Mouse (Mus musculus): ENCODE data around the gene Cdhr4. TPM values are rescaled to one million over a fixed set of nuclear protein-coding genes. Genes with fewer than 3 reads are reported as not detected.

Cdhr4 gene
- 1 to 10 TPM; 2.6 to 4.2 TPM for total RNA-seq (2023)

DNA sequence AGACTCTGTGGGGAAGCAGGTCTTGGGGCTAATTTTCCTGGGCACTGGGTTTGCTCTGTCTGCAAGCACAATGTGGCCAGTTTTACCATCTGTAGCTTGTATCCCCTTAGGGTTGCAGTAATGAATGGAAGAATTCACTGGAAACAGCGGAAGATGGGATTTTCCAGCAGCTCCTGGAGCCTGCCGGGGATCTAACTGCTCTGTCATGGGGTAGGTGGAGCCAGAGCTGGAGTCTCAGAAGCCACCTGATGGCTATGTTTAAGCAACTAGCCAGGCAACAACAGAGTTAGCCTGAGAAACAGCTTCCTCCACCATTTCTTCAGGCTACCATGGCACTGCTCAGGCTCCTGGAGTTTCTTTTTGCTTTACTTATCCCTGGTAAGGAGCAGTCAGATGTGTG is at the start of gene Cdhr4:
Gene Cdhr4 (plus strand): TSS at position 301 of the 400 bp plus-strand sequence.

DNA sequence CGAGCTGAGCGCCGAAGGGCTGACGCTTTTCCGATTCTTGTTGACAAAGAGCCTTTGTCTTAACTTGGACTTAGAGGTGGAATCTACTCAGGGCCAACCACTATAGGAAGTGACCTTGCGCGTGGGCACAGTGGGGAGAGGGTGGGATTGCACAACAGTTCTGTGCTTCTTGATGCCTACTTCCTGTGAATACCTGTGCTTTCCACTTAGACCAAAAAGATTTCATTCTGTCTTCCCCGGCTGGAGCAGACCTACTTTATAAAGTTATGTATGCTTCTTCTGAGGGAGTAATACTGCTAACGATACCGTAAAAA is 42.4 kb upstream of the Cdhr4 start, which contains the start of gene Traip:
Gene Traip (plus strand): TSS at position 215 of the 314 bp plus-strand sequence.

DNA sequence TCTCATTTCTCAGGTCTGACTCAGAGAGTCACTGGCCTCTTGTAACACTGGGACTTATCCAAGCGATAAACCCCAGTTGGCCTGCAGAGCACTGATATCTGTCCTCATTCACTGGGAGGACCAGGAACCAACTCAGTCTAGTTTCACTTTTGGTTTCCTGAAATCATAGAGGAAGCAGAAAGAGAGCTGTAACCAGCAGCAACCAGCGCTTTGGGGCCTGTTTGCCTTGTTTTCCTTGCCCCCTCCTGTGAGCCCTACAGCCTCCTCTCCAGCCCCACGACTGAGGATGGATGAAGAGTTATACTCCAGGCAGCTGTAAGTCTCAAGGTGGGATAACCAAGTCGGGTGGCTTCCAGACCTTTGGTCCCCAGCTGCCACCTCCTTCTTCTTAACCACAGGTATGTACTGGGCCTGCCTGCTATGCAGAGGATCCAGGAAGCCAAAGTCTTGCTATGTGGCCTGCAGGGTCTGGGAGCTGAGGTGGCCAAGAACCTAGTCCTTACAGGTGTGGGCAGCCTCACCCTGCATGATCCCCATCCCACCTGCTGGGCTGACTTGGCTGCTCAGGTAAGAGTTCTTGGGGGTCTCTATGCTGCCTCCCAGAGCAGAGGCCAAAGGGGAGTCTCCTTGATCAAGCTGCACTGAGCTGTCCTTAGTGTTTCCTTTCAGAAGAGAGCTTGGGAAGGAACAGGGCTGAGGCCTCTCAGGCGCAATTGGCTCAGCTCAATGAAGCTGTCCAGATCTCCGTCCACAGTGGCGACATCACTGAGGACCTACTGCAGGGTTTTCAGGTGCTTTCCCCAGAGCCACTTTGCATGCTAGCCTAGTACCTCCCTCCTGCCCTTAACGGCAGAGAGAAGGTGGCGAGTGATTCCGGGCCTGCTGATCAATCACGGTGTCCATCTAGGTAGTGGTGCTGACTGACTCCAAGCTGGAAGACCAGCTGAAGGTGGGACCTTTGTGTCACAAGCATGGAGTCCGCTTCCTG is 16.6 kb upstream of the Cdhr4 start, which contains the start of gene Uba7:
Gene Uba7 (plus strand): TSS at position 107 of the 988 bp plus-strand sequence.

GRCm38 (mm10) chr9:107982681-107983346 is 9.5 kb upstream of the Cdhr4 start, which contains the start of gene Gm20661:
Gene Gm20661, plus strand, starts transcription at chr9:107983058.

DNA sequence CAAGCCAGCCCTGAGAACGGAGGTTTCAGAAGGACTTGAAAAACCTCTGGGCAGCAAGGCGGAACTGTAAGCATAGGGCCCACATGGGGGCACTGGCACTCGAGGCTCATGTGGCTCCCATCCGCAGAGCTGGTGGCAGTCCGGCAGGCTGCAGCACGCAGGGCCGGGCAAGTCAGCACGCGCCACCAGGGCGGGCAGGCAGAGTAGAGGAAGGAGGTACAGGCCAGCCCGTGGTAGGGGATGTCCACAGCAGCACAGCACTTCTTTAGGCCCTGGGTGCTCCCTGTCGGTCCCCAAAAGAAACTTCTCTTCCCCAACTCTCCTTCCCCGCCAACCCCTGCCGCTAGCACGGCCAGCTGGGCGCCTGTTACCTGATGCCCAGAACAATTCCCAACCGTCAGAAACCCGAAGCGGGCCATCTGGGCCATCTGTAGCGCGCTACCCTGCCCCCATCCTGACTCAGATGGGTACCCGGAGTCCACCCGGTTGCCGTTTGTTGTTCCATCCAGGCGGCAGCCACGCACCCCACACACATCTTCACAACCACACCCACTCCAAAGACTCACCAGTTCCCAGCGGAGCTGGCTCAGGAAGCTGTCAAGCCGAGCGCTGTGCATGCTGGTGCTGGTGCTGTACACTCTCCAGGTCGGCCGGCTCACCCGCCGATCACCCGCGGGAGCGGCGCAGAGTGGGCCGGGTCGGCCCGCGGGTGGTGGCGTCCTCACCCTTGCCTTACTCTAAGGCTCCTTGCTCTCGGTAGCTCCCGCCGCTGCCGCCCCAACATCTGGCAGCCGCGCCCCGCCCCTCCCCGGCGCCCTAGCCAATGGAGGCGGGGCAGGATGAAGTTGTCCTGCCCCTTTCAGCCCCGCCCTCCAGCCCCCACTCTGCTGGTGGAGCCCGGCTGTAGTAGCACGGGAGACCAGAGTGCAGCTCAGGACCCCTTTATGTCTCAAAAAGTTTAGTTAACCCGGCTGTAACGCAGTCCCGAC is 6.9 kb upstream of the Cdhr4 start, which contains the start of gene Inka1:
Gene Inka1 (minus strand): TSS at position 749 of the 989 bp plus-strand sequence.

GRCm38 (mm10) chr9:107996049-107996448 is 3.8 kb downstream of the Cdhr4 start, which contains the start of gene Gm20662:
Gene Gm20662, plus strand, starts transcription at chr9:107996349.

DNA sequence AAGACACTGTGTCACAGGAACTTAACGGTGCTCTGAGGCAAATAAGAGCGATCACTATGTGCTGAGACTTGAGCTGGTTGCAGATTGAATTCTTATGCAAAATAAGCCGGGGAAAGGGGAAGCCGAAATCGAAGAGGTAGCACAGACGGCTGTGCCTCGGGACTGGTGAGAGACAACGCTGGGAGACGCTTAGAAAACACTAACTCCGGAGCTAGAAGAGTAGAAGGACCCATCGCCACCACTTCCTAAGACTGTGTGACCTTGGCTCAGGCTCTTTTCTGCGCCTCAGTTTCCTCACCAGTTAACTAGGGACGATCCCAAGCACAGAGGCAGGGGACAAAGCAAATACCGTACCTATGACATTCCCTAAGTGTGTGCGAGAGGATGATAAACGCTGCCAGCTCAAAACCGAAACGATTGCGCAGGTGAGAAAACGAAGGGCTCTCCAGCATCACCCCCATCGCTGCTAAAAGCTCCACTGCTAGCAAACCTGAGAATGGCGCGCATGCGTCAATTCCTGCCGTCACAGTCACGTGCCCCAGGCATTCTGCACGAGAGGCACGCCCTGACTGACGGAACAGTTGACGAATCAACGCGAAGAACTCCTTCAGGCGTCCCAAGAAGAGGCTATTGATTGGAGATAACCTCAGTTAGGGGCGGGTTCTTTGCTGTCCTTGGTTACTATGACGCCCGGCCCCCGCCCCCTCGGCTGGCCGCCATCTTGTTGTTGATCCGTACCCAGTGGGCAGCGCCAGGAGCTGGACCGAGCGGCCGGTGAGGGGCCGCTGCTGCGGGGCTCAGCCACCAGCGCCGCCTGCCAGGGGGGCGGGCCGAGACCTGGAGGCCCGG is 9.8 kb downstream of the Cdhr4 start, which contains the start of gene Ip6k1:
Gene Ip6k1 (plus strand): TSS at position 580 of the 849 bp plus-strand sequence.

GRCm38 (mm10) chr9:108049016-108049455 is 56.7 kb downstream of the Cdhr4 start, which contains the start of gene Gmppb:
Gene Gmppb, plus strand, starts transcription at chr9:108049242.

Other genes with a start within 250 kb of the Cdhr4 start
- gene Rbm5, start 221.5 kb upstream of the Cdhr4 start, total RNA-seq (2023): 100 to 1,000 TPM; 261 to 285 TPM
- 100 to 1,000 TPM; 129 to 140 TPM for gene Rbm6, start 119.3 kb upstream of the Cdhr4 start, total RNA-seq (2023)
- 10 to 100 TPM; 17.0 to 19.9 TPM for gene Mon1a, start 104.3 kb upstream of the Cdhr4 start, total RNA-seq (2023)
- gene Mst1r, start 85.6 kb upstream of the Cdhr4 start, total RNA-seq (2023): 1 to 10 TPM in 1 of 2 experiments, not detected in 1; 1.5 TPM
- gene Actl11, start 64.0 kb upstream of the Cdhr4 start, total RNA-seq (2023): not detected
- gene Camkv, start 56.8 kb upstream of the Cdhr4 start, total RNA-seq (2023): not detected
- gene Traip, start 42.4 kb upstream of the Cdhr4 start, total RNA-seq (2023): 10 to 100 TPM in 1 of 2 experiments, 1 to 10 TPM in 1; 9.4 to 14.3 TPM
- gene Uba7, start 17.0 kb upstream of the Cdhr4 start, total RNA-seq (2023): 100 to 1,000 TPM; 189 to 213 TPM
- gene Gm20661, start 9.4 kb upstream of the Cdhr4 start, total RNA-seq (2023): under 1 TPM in 1 of 2 experiments, not detected in 1; 0.89 TPM
- gene Inka1, start 6.6 kb upstream of the Cdhr4 start, total RNA-seq (2023): 1 to 10 TPM; 1.3 to 3.3 TPM
- gene Gm20662, start 3.9 kb downstream of the Cdhr4 start, total RNA-seq (2023): under 1 TPM in 1 of 2 experiments, not detected in 1; 0.35 TPM
- gene Ip6k1, start 10.0 kb downstream of the Cdhr4 start, total RNA-seq (2023): 100 to 1,000 TPM; 141 to 144 TPM
- 10 to 100 TPM; 18.2 to 19.6 TPM for gene Gmppb, start 56.7 kb downstream of the Cdhr4 start, total RNA-seq (2023)
- 1 to 10 TPM; 6.5 to 7.5 TPM for gene Amigo3, start 60.7 kb downstream of the Cdhr4 start, total RNA-seq (2023)
- under 1 TPM; 0.23 to 0.50 TPM for gene Mst1, start 87.9 kb downstream of the Cdhr4 start, total RNA-seq (2023)
- gene Rnf123, start 90.8 kb downstream of the Cdhr4 start, total RNA-seq (2023): 100 to 1,000 TPM; 181 to 188 TPM
- gene Apeh, start 102.1 kb downstream of the Cdhr4 start, total RNA-seq (2023): 100 to 1,000 TPM; 105 to 120 TPM
- 1 to 10 TPM in 1 of 2 experiments, under 1 TPM in 1; 0.59 to 1.2 TPM for gene Bsn, start 197.9 kb downstream of the Cdhr4 start, total RNA-seq (2023)

All from T-cell, adult 66 days (primary cell).